Mouse (Mus musculus): ENCODE data around the gene Ptprk.

- TF ChIP-seq CTCF (IDR thresholded peaks at IDR 0.05; ENCODE audit: borderline replicate concordance, control insufficient read depth, extremely low read depth, insufficient read depth, low read length, poor library complexity) = no peak
- no peak for TF ChIP-seq POLR2A (IDR thresholded peaks at IDR 0.05; ENCODE audit: control insufficient read depth, extremely low read depth, insufficient read depth, low read length, poor library complexity)
These were observed 9.0 kb downstream of the Ptprk start for GRCm38 (mm10) chr10:28083625-28084024.
